Mouse (Mus musculus) olfactory bulb, adult 2 months (tissue): ENCODE measurements around the gene Art4. TPM values are rescaled to one million over a fixed set of nuclear protein-coding genes. Genes with fewer than 3 reads are reported as not detected.
A peak's percentile ranks its signal among the peaks of the same experiment; 100 is the strongest.

Source experiments
- H3K27ac ChIP-seq: fragments of 200-500 bp; 2 replicates; pipeline ENCODE4 v1.5.1; 2012; ENCODE audit warnings: low read depth, low read length; ENCODE audit not compliant: insufficient read depth
- H3K4me1 ChIP-seq: fragments of 200-500 bp; 2 replicates; pipeline ENCODE4 v1.6.1; 2012; ENCODE audit warnings: low read length; ENCODE audit not compliant: control insufficient read depth, insufficient read depth
- H3K4me3 ChIP-seq: fragments of 200-500 bp; 2 replicates; pipeline ENCODE4 v1.5.1; 2012; ENCODE audit warnings: mild to moderate bottlenecking, low read depth, low read length, moderate library complexity; ENCODE audit not compliant: insufficient read depth
- CTCF ChIP-seq: fragments of 200-500 bp; IDR thresholded peaks from 2 replicates; pipeline ENCODE4 v1.5.1; 2012; ENCODE audit warnings: low read depth, mild to moderate bottlenecking, low read length, moderate library complexity; ENCODE audit not compliant: insufficient read depth
- POLR2A ChIP-seq: fragments of 200-500 bp; IDR thresholded peaks from 2 replicates; pipeline ENCODE4 v1.6.1; 2012; ENCODE audit warnings: mild to moderate bottlenecking, low read depth, low read length, moderate library complexity; ENCODE audit not compliant: insufficient read depth
- WGBS: fragments of 180-500 bp; shearing (Covaris S2); methylation state at CpG from one replicate; pipeline ENCODE4 v1.1.7; 2018; 5-methylcytosine and 5-hydroxymethylcytosine counted together
- polyA plus RNA-seq: library from polyadenylated mRNA; stranded (reverse); fragments of >200 nt; gene quantifications from 2 replicates; pipeline ENCODE4 v1.2.4, GENCODE M21; 2012; ENCODE audit warnings: low replicate concordance; ENCODE audit not compliant: missing spikeins, insufficient read depth, insufficient read length

Art4 gene
- polyA plus RNA-seq, 1 experiment = not detected

DNA sequence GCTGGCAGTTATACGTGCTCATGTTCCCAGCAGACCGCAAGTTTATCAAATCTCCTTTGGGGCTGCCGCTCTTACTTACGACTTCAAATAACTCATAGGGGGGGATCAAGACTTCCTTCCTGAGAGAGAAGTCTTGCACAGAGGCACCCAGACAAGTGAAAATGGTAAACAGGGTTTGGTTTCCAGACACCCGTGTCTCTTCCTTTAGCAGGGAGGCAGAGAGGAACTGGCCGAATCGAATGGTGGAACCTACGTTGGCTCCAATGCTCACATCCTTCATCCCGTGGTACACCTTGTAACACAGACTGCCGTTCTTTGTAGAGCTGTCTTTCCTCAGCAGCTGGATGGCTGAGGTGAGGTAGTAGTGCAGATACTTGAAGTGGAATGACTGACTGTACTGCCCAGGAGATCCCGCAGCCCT is 3.2 kb downstream of the Art4 start:
- Histone ChIP-seq H3K4me3 (no peak overlapping the region), H3K27ac (no peak overlapping the region; the same call in 1 of the 2 replicates), H3K4me1 (peaks cover 7% of the 10 kb centered on the region; the same call in 1 of the 2 replicates)
- WGBS = 93% methylated on average over 11 of the region's 11 CpGs
- no peak for TF ChIP-seq POLR2A
- no peak for TF ChIP-seq CTCF

- H3K27ac ChIP-seq = no peak overlapping the region
- peaks cover 7% of the 10 kb centered on the region; the same call in 1 of the 2 replicates for H3K4me1 ChIP-seq
- H3K4me3 ChIP-seq = no peak overlapping the region
- no peak for TF ChIP-seq CTCF
- no peak for TF ChIP-seq POLR2A
- 80% methylated on average over 3 of the region's 3 CpGs for WGBS
These were observed 4.8 kb downstream of the Art4 start for GRCm38 (mm10) chr6:136852762-136853161.

DNA sequence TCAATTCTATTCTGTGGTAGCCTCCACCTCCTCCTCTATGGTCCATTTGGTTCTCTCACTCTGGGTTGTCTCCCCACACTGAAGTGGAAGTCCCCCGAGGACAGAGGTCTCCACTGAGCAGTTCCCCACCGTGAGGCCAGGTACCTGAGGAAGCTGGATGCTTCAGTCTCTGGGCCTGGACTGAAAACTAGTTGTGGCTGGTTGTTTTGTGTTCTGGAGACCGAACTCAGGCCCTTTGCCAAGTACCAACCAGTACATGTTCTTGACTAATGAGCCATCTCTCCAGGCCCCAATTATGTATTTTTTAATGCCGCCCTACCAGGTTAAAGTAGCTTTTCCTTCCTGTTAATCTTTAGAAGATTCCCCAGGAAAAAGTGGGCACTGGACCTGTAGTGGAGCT is 5.2 kb downstream of the Art4 start:
- Histone ChIP-seq H3K4me3 (no peak overlapping the region), H3K4me1 (peaks cover 4% of the 10 kb centered on the region; the same call in 1 of the 2 replicates), H3K27ac (no peak overlapping the region)
- no peak for TF ChIP-seq CTCF
- no peak for TF ChIP-seq POLR2A
- WGBS = 80% methylated on average over 4 of the region's 4 CpGs

DNA sequence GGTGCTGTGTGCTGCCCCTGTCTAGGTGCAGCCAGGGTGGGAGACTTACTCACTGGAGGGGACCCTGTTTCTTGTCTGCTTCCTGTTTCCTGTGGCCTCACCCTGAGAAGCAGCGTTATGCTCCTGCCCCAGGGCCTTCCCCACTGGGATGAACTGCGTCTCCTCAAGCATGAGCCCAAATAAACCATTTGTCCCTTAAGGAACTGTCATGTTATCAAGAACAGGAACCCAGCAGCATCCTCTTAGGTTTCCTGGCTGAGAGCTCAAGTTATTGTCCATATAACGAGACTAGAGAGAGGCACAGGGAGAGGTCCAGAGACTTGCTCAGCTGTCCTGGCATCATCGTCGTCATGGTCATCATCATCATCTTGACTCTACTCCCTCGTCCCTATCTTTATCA is 7.3 kb downstream of the Art4 start:
- Histone ChIP-seq H3K4me3 (no peak overlapping the region), H3K4me1 (peaks cover 4% of the 10 kb centered on the region; the same call in 1 of the 2 replicates), H3K27ac (no peak overlapping the region)
- no peak for TF ChIP-seq POLR2A
- no peak for TF ChIP-seq CTCF
- 85% methylated on average over 6 of the region's 6 CpGs for WGBS

- no peak overlapping the region for H3K4me3 ChIP-seq
- no peak overlapping the region for H3K27ac ChIP-seq
- TF ChIP-seq CTCF (no peak), POLR2A (no peak)
- peaks cover 4% of the 10 kb centered on the region; the same call in 1 of the 2 replicates for H3K4me1 ChIP-seq
- WGBS = 90% methylated on average over 5 of the region's 5 CpGs
These were observed 8.6 kb downstream of the Art4 start for GRCm38 (mm10) chr6:136848971-136849370.

DNA sequence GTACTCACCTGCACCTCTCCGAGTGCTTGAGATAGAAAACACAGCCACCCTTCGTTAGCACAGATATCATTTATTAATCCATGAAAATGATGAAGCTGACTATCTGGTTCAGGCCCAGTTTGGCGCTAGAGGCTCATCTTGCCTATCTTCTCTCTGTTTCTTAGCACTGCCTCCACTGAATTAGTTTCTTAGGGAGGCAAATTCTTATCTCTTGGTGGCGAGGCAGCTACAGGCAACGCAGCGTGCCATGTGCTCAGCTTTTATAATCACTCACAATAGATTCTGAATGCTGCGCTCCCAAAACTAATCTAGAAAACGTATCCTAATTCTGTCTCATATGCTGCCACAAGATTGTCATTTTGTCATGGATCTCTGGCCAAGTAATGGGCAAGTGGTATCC is 9.1 kb downstream of the Art4 start:
- peaks cover 4% of the 10 kb centered on the region; the same call in 1 of the 2 replicates for H3K4me1 ChIP-seq
- WGBS = 90% methylated on average over 8 of the region's 8 CpGs
- no peak overlapping the region for H3K27ac ChIP-seq
- no peak for TF ChIP-seq CTCF
- TF ChIP-seq POLR2A = no peak
- no peak overlapping the region for H3K4me3 ChIP-seq

DNA sequence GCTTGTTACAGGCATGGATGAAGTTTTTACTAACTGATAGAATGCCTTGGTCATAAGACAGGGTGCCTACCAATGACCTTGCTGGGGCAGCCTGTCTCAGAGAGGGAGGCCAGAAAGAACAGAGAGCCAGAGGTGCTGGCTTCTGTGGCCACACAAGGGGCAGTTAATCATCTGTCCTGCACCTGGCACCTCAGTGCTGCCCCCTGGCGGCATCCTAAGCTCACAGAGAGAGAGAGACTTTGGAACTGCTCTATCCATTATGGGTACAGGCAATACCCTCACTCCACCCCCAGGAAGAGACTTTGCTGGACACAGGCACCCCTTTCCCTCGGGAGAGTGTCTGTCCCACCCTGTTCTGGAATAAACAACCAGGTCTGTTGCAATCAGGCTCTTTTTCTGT is 9.7 kb downstream of the Art4 start:
- TF ChIP-seq CTCF (peak; percentile 35; the same call in 1 of the 2 replicates), POLR2A (no peak)
- H3K27ac ChIP-seq = no peak overlapping the region
- H3K4me3 ChIP-seq = no peak overlapping the region
- WGBS = 28% methylated on average over 2 of the region's 2 CpGs
- H3K4me1 ChIP-seq = peaks cover 2% of the 10 kb centered on the region; the same call in 1 of the 2 replicates

- TF ChIP-seq POLR2A (no peak), CTCF (no peak)
- Histone ChIP-seq H3K4me1 (no peaks in the 10 kb centered on the region), H3K4me3 (no peak overlapping the region), H3K27ac (no peak overlapping the region)
- WGBS = 94% methylated on average over 3 of the region's 3 CpGs
These were observed 10.3 kb downstream of the Art4 start for GRCm38 (mm10) chr6:136847267-136847666.

DNA sequence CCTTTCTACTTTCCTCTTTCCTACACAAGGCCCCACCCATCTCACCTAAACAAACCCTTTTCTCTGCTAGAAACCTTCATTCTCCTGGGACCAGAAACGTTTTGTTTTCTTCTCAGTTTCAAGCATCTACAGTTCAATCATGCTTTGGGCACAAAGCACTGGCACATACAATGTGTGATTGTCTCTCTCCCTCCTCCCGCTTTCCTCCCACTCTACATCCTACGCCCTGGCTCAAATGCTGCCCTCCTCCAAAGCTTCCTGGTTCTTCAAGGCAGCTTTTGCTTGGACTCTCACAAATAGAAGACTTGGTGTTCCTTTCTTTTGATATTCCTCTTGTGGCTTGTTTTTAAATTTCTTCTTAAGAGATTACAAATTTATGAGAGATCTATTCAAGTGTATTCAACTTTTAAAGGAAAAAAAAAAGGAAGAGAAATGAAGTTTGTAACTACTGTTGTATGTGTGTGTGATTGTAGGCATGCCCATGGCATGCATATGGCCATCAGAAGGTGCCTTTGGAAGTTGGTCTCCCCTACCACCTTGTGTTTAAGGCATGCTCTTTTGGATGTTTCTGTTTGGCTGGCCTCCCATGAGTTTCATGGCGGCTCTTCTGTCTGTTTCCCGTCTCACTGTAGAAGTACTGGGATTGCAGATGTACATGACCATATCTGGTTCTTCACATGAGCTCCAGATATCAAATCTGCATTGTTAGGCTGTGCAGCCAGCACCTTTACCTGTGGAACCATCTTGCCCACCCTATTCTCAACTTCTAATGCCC is 11.6 kb downstream of the Art4 start:
- Histone ChIP-seq H3K4me3 (no peak overlapping the region), H3K27ac (no peak overlapping the region), H3K4me1 (no peaks in the 10 kb centered on the region)
- TF ChIP-seq POLR2A (no peak), CTCF (no peak)
- WGBS = 68% methylated on average over 5 of the region's 5 CpGs
